Mouse (Mus musculus) left cerebral cortex, adult 2 months (tissue): ENCODE measurements around the gene Dnah7b. TPM values are rescaled to one million over a fixed set of nuclear protein-coding genes. Genes with fewer than 3 reads are reported as not detected.
A peak's percentile ranks its signal among the peaks of the same experiment; 100 is the strongest.
"Not testable (repeated sequence)": the region's sequence is repeated elsewhere in the genome, so short reads cannot be mapped to it uniquely, and the experiment has no call there.

Experiments used
- DNase-seq, 2 experiments: peaks; one replicate each; pipeline ENCODE4 v3.0.0; 2021 to 2022; ENCODE audit warnings: low spot score in 2 of 2, mixed read lengths in 1 of 2; ENCODE audit errors: extremely low spot score in 1 of 2
- H3K27ac ChIP-seq: fragments of 200-600 bp; 2 replicates; pipeline ENCODE4 v1.8.1; 2022
- H3K4me3 ChIP-seq: fragments of 200-600 bp; 2 replicates; pipeline ENCODE4 v1.8.1; 2022
- CTCF ChIP-seq: fragments of 200-600 bp; IDR thresholded peaks from 2 replicates; pipeline ENCODE4 v1.8.1; 2022; ENCODE audit warnings: antibody characterized with exemption, mild to moderate bottlenecking, moderate library complexity
- intact Hi-C: fragments of 180-260 bp; cut with DNase I; formaldehyde crosslinking; loops from one replicate; pipeline ENCODE4 v1.15.1; 2025
- long read RNA-seq, 2 experiments: library from polyadenylated mRNA; stranded (forward); transcript quantifications; one replicate each; pipeline ENCODE4 v2.0.0; 2021; ENCODE audit warnings: borderline mapping rate in 2 of 2
- total RNA-seq, 2 experiments: library from RNA; stranded (reverse); gene quantifications; 2 replicates each; pipeline ENCODE4 v1.2.3; 2021

Gene Dnah7b
- total RNA-seq, result 1 to 10 TPM; 1.3 to 1.8 TPM
- long read RNA-seq, experiment 1, result 0 reads
- long read RNA-seq, experiment 2, result 0 reads

DNA sequence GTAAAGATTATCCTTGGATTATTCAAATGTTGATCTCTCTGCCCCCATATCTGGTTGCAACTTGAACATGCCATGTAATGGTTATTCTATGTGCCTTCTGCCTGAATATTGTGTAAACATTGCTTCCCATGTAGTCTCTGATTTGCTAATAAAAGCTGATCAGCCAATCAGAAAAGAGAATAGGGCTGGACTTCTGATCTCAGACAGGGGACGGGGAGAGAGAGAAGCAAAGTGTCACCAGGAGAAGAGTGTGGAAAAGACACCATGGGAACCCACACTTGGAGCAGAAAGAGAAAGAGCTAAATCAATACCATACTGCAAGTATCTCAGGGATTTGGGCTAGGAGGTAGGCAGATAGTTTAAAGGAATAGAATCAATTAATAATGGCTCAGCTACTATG, at the start of gene Dnah7b:
Gene Dnah7b, plus strand, starts transcription at position 301 of the 400 bp plus-strand sequence.
- H3K27ac ChIP-seq, result no peak within 1 kb of the TSS
- no peak for TF ChIP-seq CTCF
- no peak for DNase-seq
- intact Hi-C loops, result loop anchor here (2.0 kb wide), 1 partner anchor 351 kb away; no protein-coding TSS in a partner anchor
- H3K4me3 ChIP-seq, result peak within 1 kb of the TSS; percentile 51

GRCm38 (mm10) chr1:46018382-46018977, 47.6 kb upstream of the Dnah7b start:
- peak; percentile 31 to 32 for DNase-seq
- H3K4me3 ChIP-seq, result no peak overlapping the region
- TF ChIP-seq CTCF, result peak; percentile 54
- H3K27ac ChIP-seq, result no peak overlapping the region
- intact Hi-C loops, result no loop called here

- Histone ChIP-seq H3K4me3 (no peak overlapping the region), H3K27ac (no peak overlapping the region)
- TF ChIP-seq CTCF, result peak; percentile 75
- intact Hi-C loops, result loop anchor here (2.0 kb wide), 1 partner anchor 205 kb away; no protein-coding TSS in a partner anchor
- peak; percentile 12 to 32 for DNase-seq
Measured at GRCm38 (mm10) chr1:46022262-46022661, 43.9 kb upstream of the Dnah7b start.

- H3K27ac ChIP-seq, result no peak overlapping the region
- TF ChIP-seq CTCF, result no peak
- no peak overlapping the region for H3K4me3 ChIP-seq
- no peak for DNase-seq
- intact Hi-C loops, result no loop called here
Measured at GRCm38 (mm10) chr1:46031993-46032555, 34.0 kb upstream of the Dnah7b start.

- Histone ChIP-seq H3K27ac (no peak overlapping the region), H3K4me3 (no peak overlapping the region)
- no peak for TF ChIP-seq CTCF
- no peak for DNase-seq
- intact Hi-C loops, result no loop called here
Measured at GRCm38 (mm10) chr1:46048188-46048587, 17.9 kb upstream of the Dnah7b start.

DNA sequence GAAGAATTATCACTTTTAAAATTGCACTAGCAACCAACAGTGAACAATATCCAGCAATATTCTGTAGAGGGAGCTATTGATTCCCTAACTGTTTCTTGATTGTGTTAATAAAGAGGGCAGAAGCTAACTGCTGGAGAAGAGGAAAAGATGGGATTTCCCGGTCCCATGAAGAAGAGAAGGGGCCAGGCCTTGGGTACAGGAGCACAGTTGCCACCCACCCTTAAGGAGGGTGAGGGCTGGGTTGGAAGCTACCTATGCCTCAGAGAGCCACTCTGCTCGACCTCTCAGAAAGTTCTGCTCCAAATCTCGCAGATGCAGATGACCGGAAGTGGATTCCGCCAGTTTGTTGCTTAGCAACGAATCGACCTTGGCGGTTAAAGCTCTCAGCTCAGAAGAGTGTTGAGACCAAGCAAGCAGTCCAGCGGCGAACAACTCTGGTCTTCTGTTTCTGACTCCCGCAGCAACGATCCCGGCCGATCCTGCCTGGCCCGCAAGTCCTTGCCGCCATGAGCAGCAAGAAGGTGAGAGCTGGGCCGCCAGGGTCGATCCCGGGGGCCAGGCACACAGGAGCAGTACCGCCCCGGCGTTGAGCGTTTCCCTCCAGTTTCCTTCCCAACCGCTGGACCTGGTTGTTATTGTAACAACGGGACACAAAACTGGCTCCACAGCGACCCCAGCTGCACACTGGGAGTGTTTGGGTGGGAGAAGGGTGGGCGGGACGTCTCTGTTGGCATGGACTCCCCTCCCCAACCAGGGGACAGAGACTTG, 553 bp downstream of the Dnah7b start:
- peak; percentile 22 to 25 for DNase-seq
- no peak overlapping the region for H3K27ac ChIP-seq

GRCm38 (mm10) chr1:46068787-46069186, 2.7 kb downstream of the Dnah7b start:
- H3K4me3 ChIP-seq, DNase-seq, intact Hi-C loops, H3K27ac ChIP-seq: not testable (repeated sequence)
- TF ChIP-seq CTCF, result peak; percentile 26

More for the DNA sequence above, 553 bp downstream of the Dnah7b start:
- intact Hi-C loops, result loop anchor here (2.0 kb wide), 1 partner anchor 350 kb away; no protein-coding TSS in a partner anchor
- peak overlapping the region; percentile 51 for H3K4me3 ChIP-seq
- TF ChIP-seq CTCF, result peak; percentile 45

DNA sequence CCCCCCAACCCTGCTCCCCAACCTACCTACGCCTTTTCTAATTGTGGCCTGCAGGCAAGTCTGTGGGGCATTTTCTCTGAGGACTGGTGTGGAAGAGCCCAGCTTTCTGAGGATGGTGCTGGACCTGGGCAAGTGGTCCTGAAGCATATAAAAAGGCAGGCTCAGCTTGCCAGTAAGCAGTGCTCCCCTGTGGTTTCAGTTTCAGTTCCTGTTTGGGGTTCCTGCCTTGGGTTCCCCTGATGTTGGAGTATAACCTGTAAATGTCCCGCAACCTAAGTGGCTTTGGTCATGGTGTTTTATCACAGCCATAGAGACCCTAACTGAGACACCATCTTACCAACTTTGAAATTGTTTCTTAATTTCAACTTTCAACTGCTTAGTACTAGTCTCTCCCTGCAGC, 11.8 kb downstream of the Dnah7b start:
- Histone ChIP-seq H3K4me3 (no peak overlapping the region), H3K27ac (no peak overlapping the region)
- intact Hi-C loops, result no loop called here
- no peak for TF ChIP-seq CTCF
- DNase-seq, result no peak

DNA sequence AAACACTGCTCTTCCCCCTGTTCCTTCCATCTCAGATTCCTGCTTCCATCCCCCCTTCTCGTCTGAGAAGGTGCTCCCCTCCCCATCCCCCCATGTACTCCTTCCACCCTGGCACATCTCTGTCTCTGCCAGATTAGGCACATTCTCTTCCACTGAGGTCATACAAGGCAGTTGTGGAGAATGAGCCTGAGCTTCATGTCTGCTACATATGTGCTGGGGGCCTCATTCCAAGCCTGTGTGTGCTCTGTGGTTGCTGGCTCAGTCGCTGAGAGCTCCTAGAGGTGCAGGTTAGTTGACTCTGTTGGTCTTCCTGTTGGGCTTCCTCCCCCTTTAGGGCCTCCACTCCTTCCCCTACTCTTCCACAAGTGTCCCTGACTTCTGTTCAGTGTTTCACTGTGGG, 34.4 kb downstream of the Dnah7b start:
- Histone ChIP-seq H3K4me3 (no peak overlapping the region), H3K27ac (no peak overlapping the region)
- intact Hi-C loops, result no loop called here
- DNase-seq, result no peak
- no peak for TF ChIP-seq CTCF

DNA sequence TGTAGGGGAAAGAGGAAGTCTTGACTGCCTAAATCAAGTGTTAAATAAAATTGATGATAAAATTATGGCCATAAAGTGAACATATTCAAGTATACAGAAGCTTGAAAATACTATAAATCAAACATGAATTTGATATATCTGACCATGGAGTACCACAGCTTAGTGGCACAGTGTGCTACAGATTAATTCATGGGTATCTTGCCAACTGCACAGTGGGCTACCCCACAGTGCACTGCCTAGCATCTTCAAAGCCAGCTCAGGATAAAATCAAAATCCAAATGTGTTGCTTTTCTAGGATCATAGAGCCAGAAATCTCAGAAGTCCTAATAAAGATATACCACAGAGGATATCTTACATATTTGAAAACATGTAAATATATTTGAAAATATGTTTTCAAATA, 46.5 kb downstream of the Dnah7b start:
- DNase-seq, H3K4me3 ChIP-seq, intact Hi-C loops, H3K27ac ChIP-seq: not testable (repeated sequence)

DNA sequence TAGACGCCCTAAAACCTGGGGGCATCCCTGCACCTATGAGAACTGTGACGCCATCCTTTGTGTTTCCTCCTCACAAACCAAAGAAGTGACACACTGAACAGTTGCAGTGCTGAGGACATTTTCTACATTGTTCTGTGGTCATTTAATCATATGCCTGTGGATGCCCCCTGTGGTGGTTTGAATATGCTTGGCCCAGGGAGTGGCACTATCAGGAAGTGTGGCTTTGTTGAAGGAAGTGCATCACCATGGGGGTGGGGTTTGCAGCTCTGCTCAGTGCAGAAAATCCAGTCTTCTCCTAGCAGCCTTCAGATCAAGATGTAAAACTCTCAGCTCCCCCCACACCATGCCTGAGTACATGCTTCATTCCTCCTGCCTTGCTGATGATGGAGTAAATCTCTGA, 51.1 kb downstream of the Dnah7b start:
- DNase-seq, intact Hi-C loops, H3K4me3 ChIP-seq, H3K27ac ChIP-seq: not testable (repeated sequence)

DNA sequence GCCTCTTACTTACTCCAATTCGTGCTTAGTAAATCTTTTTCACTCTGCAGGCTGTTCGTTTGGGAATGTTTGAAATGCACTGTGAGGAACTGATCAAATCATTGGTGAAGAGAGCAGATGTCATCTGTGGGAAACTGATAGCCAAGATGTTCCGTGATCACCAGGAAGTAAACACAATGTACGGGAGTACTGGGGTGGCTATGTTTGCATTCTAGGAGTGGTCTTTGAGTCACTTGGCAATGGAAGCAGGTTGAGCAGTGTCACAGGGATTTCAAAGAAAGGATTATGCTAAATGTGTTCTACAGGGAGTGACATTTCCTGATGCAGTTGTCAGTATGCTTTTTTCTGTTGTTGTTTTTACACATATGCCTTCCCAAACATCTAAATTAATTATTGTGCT, 61.9 kb downstream of the Dnah7b start:
- H3K27ac ChIP-seq, result no peak overlapping the region
- TF ChIP-seq CTCF, result no peak
- H3K4me3 ChIP-seq, result no peak overlapping the region
- no peak for DNase-seq
- intact Hi-C loops, result no loop called here

DNA sequence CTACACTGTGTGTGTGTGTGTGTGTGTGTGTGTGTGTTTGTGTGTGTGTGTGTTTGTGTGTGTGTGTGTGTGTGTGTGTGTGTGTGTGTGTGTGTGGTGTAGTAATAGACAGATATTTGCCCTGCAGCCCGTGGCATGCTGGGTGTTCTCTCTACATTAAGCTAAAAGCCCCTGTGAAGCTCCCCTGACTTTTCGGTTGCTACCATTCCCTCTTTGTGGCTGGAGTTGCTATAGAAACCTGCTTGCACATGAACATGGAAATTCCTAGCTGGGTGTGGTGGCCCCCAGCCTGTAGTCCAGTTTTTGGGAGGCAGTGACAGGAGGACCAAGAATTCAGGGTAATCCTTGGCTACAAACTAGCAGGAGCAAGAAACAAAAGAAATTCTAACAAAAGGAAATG, 130.7 kb downstream of the Dnah7b start:
- not testable (repeated sequence) for H3K27ac ChIP-seq, DNase-seq, H3K4me3 ChIP-seq
- intact Hi-C loops, result loop anchor here (5.0 kb wide), 1 partner anchor 420 kb away; no protein-coding TSS in a partner anchor

DNA sequence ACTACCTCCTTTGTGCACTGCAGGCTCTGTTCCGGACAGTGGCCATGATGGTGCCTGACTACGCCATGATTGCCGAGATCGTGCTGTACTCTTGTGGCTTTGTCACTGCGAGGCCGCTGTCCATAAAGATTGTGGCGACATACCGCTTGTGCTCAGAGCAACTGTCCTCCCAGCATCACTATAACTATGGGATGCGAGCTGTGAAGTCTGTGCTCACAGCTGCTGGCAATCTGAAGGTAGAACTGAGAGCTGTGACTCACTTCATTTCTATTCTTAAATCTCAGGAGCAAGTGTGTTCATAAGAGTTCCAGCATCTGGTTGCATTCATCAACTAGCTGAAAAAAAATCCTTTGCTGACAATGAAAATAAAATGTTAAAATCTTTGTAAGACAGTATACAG, 135.1 kb downstream of the Dnah7b start:
- H3K27ac ChIP-seq, intact Hi-C loops, H3K4me3 ChIP-seq: not testable (repeated sequence)
- DNase-seq, result peak in 1 of 2 experiments; percentile 12

DNA sequence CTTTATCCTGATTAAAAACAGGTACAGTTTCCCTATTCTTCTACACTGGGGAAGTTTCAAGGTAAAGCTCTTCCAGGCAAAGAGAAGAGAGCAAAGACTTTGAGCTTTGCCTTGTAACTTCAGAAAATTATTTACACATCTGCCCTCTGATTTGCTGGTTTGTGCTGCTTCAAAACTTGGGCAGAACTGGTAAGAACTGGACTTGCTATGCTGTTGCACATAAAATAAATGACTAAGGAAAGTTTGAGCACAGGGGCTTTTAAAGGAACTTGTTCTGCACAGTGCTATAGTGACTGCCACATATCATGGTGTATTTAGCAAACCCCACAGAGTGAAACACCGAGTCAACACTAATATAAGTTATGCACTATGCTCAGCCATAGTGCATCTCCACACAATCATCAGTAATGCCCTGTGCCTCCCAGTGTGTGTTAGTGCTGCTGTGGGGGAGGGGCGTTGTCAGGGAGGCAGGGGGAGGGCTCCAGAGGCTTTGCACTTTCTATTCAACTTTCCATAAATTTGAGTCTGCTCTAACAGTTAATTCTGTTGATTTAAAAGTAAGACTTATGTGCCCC, 144.0 kb downstream of the Dnah7b start:
- H3K27ac ChIP-seq, H3K4me3 ChIP-seq, DNase-seq, intact Hi-C loops: not testable (repeated sequence)

- DNase-seq, H3K27ac ChIP-seq, intact Hi-C loops, H3K4me3 ChIP-seq: not testable (repeated sequence)
Measured at GRCm38 (mm10) chr1:46222704-46223103, 156.6 kb downstream of the Dnah7b start.
